Mouse (Mus musculus) left cerebral cortex, postnatal 14 days (tissue): Measurements from ENCODE around the gene Pdpn. TPM values are rescaled to one million over a fixed set of nuclear protein-coding genes. Genes with fewer than 3 reads are reported as not detected.
"Not testable (repeated sequence)": the region's sequence is repeated elsewhere in the genome, so short reads cannot be mapped to it uniquely, and the experiment has no call there.

Experiments
- DNase-seq, 2 experiments: peaks; one replicate each; pipeline ENCODE4 v3.0.0; 2021 to 2022; ENCODE audit warnings: low spot score in 2 of 2, mixed read lengths in 1 of 2
- intact Hi-C: fragments of 180-260 bp; cut with DNase I; formaldehyde crosslinking; loops from one replicate; pipeline ENCODE4 v1.15.1; 2025
- long read RNA-seq, 2 experiments: library from polyadenylated mRNA; stranded (forward); transcript quantifications; one replicate each; pipeline ENCODE4 v2.0.0; 2021
- total RNA-seq, 2 experiments: library from RNA; stranded (reverse); gene quantifications; 2 replicates each; pipeline ENCODE4 v1.2.3; 2021

Gene Pdpn
- total RNA-seq: 10 to 100 TPM; 11.7 to 12.7 TPM
- long read RNA-seq, experiment 1, transcript Pdpn-201 (6 exons, 1,817 nt): major isoform, 12 of 12 reads
- long read RNA-seq, experiment 1, partial matches to known transcripts: 0 of 12 reads
- long read RNA-seq, experiment 1, other reads (novel, unspliced or antisense): 0 of 12 reads
- long read RNA-seq, experiment 2, transcript Pdpn-201 (6 exons, 1,817 nt): major isoform, 10 of 10 reads
- long read RNA-seq, experiment 2, partial matches to known transcripts: 0 of 10 reads
- long read RNA-seq, experiment 2, other reads (novel, unspliced or antisense): 0 of 10 reads

- peak; percentile 30 to 44 for DNase-seq
- intact Hi-C loops: no loop called here
Measured at GRCm38 (mm10) chr4:143299325-143300070, at the start of gene Pdpn. TSS of gene Pdpn (minus strand) at chr4:143299564.

- DNase-seq: no peak
- intact Hi-C loops: no loop called here
Measured at GRCm38 (mm10) chr4:143348678-143349077, 49.3 kb upstream of the Pdpn start.

GRCm38 (mm10) chr4:143345491-143345890 lies 46.1 kb upstream of the Pdpn start:
- intact Hi-C loops, DNase-seq: not testable (repeated sequence)

- no peak for DNase-seq
- intact Hi-C loops: no loop called here
Measured at GRCm38 (mm10) chr4:143341470-143341869, 42.1 kb upstream of the Pdpn start.

- intact Hi-C loops: no loop called here
- peak; percentile 48 to 60 for DNase-seq
Measured at GRCm38 (mm10) chr4:143339808-143340207, 40.4 kb upstream of the Pdpn start.

GRCm38 (mm10) chr4:143336096-143336495 lies 36.7 kb upstream of the Pdpn start:
- intact Hi-C loops: no loop called here
- DNase-seq: no peak

GRCm38 (mm10) chr4:143334995-143335394 lies 35.6 kb upstream of the Pdpn start:
- no peak for DNase-seq
- intact Hi-C loops: no loop called here

GRCm38 (mm10) chr4:143334145-143334544 lies 34.8 kb upstream of the Pdpn start:
- no peak for DNase-seq
- intact Hi-C loops: no loop called here

- intact Hi-C loops: no loop called here
- DNase-seq: no peak
Measured at GRCm38 (mm10) chr4:143331787-143332186, 32.4 kb upstream of the Pdpn start.

GRCm38 (mm10) chr4:143330566-143330965 lies 31.2 kb upstream of the Pdpn start:
- intact Hi-C loops: no loop called here
- DNase-seq: no peak

- intact Hi-C loops: loop anchor here (1.0 kb wide), 1 partner anchor 55 kb away; no protein-coding TSS in a partner anchor
- peak; percentile 85 to 88 for DNase-seq
Measured at GRCm38 (mm10) chr4:143325625-143325941, 26.2 kb upstream of the Pdpn start.

GRCm38 (mm10) chr4:143324925-143325624 lies 25.7 kb upstream of the Pdpn start:
- peak in 1 of 2 experiments; percentile 20 for DNase-seq
- intact Hi-C loops: loop anchor here (1.0 kb wide), 1 partner anchor 55 kb away; no protein-coding TSS in a partner anchor

GRCm38 (mm10) chr4:143324176-143324924 lies 25.0 kb upstream of the Pdpn start:
- DNase-seq: no peak
- intact Hi-C loops: no loop called here

GRCm38 (mm10) chr4:143313299-143313698 lies 13.9 kb upstream of the Pdpn start:
- intact Hi-C loops: no loop called here
- DNase-seq: no peak

GRCm38 (mm10) chr4:143311341-143311740 lies 12.0 kb upstream of the Pdpn start:
- peak; percentile 17 to 43 for DNase-seq
- intact Hi-C loops: no loop called here

GRCm38 (mm10) chr4:143305987-143306772 lies 6.8 kb upstream of the Pdpn start:
- intact Hi-C loops: no loop called here
- no peak for DNase-seq

GRCm38 (mm10) chr4:143305031-143305430 lies 5.7 kb upstream of the Pdpn start:
- intact Hi-C loops: no loop called here

GRCm38 (mm10) chr4:143302279-143302890 lies 3.0 kb upstream of the Pdpn start:
- intact Hi-C loops: no loop called here
- no peak for DNase-seq

More at GRCm38 (mm10) chr4:143305031-143305430, 5.7 kb upstream of the Pdpn start:
- DNase-seq: no peak
